Mouse (Mus musculus) urinary bladder, postnatal 4 days (tissue): ENCODE measurements at regions not wholly inside any gene's neighbourhood (a gene's known extent, or its start where the extent isn't known, plus 50 kb on each side); places are given as distances from the start of the nearest gene placed in this dataset.

ENCODE experiments used
- DNase-seq, 2 experiments: peaks; one replicate each; pipeline ENCODE4 v3.0.0; 2021 to 2022; ENCODE audit warnings: low spot score in 2 of 2

DNA sequence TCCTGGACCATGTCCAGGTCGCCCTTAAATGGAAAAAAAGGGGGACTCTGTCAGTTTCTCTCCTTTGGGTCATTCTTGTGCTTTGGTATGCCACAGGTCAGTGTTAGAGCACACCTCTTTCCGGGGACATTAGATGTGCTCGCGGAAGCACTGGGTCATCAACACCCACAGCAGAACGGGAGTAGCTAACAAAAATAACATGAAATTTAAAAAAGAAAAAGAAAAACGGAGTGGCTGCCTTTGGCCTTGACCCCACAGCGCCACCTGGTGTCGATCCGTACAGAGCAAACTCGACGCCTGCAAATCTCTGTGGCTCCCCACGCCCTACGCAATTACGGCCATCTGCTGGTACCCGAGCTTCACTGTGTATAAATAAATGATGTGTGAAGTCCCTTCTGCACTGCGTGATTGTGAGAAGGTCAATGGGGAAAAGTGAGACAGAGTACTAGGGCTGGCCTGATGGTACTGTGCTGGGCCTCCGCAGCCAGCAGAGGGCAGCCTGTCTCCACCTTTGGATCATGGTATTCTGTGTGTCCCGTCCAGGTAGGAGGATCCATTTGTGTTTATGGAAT lies 99.0 kb upstream of the Slc7a12 start:
- peak; percentile 24 to 77 for DNase-seq

DNA sequence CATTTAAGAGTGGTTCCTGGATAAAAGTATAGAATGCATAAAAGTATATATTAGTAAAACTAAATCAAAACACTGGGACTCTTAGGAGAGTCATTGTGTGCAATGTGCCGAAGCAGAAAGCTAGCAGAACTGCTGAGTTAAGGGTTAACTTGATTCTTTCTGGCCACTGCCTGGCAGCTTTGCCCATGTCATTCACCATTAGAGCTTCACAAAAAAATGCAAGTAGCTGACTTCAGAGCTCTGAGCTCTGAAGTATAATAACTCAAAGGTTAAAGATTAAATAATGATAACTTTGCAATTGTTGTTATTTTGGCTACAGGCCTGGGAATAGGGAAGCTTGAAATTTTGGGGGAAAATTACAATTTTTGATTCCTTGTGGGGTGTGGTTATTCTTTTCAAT lies 89.8 kb upstream of the Slc7a12 start:
- DNase-seq = no peak

DNA sequence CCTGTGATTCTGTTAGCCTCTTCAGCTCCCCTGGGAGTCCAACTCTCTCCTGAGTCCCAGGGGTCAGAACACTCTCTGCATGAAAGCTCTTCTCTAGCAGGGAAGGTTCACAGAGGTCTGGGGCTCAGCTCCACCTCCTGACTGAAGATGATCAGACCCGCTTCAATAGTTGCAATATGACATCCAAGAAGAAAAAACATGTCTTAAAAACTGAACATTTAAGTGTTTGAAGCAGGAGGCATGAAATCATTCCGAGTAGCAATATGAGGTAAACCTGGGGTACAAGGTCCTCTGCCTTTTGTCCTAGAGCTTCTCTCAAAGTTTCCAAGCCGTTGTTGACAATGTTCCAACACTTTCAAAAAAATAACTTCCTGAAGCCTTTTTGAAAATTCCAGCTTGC lies 81.8 kb upstream of the Slc7a12 start:
- DNase-seq = no peak

DNA sequence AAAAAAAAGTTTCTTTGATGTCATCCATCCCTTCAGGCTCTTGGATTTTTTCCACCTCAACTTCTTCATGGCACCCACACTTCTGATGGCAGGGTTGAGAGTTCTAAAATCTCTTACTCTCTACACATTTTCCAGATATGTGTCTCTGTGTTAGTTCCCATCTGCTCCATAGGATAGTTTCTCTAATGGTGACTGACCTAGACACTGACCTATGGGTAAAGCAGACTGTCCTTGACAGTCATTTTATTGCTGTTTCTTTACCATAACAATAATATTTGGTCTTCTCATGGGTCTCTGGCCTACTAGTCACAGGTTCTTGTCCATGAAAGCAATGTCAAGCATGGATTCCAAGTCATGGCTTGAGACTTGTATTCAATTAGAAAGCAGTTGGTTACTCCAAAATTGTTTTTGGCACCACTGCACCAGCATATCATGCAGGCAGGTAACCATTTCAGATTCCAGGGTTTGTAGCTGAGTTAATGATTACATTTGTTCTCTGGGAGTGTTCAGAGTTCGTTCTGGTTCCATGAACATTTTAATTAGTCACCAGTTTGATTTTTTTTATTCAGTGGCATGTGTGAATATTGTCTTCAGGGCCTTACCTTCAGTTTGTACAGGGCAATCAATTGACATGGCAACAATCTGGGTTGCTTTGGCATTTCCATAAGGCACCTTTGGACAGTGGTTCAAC lies 71.9 kb upstream of the Slc7a12 start:
- no peak for DNase-seq
